Mouse (Mus musculus): ENCODE measurements around the gene Nosip.

Nosip gene

DNA sequence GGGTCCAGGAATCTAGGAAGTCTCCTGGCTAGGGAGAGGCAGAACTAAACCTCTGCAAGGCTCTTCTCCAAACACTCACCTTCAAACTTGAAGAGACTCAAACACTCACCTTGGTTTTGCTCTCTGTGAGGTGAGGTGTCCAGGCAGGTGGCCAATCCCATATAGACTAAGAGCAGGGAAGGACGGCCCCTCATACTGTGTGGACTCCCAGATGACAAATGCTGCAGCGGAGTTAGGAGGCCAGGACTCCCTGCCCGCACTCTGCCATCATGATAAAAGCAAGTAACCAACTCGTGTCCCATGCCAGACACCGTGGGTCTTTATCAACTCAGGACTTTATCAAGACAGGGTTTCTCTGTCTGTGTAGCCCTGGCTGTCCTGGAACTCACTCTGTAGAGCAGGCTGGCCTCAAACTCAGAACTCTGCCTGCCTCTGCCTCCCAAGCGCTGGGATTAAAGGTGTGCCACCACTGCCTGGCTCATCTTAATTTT is 1.6 kb upstream of the Nosip start:
- DNase-seq = no peak

DNA sequence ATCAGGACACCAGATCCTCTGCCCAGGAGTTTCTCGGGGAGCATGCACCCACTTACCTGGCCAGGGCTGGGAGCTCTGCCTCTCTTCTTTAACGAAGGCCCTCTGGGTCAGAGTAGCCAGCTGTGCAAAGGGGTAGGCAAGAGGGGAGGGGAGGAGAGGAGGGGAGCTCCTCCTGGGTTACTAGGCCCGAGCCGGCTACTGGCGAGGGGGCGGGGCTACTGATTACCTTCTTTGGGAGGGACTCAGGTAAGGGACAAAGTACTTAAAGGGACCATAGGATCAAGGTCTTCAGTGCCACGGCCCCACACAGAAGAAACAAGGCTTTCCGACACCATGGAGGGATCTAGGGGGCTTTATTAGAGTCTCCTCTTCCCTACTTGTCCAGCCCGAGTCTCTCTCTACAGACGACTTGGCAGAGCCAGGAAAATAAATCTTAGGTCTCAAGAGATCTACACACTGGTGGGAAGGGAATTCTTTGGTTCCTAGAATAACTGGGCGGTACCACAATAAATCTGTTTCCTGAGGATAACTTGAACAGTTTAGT is 625 bp upstream of the Nosip start:
- peak in 1 of 2 experiments; percentile 33 for DNase-seq

- DNase-seq = no peak
Measured at GRCm38 (mm10) chr7:45067190-45067999, 5.2 kb downstream of the Nosip start.

DNA sequence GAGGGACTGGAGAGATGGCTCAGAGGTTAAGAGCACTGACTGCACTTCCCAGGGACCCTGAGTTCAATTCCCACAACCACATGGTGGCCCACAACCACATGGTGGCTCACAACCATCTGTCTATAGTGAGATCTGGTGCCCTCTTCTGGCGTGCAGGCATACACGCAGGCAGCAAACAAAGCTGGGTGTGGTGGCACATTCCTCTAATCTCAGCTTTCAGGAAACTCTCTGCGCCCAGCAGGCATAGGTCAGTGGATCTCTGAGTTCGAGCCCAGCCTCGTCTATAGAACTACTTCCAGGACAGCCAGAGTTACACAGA is 5.7 kb downstream of the Nosip start:
- peak; percentile 66 to 68 for DNase-seq

DNA sequence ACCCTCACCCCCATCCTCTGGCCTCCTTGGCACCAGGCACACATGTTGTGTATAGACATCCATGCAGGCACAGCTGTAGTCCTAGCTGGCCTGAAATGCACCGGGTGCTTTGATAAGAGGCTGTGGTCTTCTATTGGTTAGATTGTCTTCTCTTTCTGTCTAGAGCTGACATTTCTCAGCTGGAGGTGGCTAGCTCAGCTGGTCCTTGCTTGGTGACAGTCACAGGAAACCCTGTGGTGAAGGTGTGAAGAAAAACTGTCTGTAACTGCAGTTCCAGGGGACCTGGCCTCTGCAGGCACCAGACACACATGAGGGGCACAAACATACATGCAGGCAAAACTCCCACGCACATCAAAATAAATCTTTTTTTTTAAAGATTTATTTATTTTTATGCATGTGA is 7.4 kb downstream of the Nosip start:
- no peak for DNase-seq

DNA sequence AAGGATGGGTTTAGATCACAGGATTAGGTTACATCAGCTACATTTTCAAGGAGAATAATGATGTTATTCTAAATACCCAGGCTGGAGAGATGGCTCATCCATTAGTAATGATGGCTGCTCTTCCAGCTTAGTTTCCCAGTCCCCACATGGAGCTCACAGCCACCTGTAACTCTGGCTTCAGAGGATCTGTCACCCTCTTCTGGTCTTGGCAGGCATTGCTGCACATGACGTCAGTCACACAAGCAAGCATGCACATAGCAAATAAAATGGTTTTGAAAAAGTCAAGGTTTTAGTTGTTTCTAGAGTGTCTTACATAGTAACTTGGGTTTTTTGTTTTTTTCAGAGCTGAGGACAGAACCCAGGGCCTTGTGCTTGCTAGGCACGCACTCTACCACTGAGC is 10.0 kb downstream of the Nosip start:
- no peak for DNase-seq

GRCm38 (mm10) chr7:45073171-45073707 is 11.0 kb downstream of the Nosip start:
- no peak for DNase-seq

DNA sequence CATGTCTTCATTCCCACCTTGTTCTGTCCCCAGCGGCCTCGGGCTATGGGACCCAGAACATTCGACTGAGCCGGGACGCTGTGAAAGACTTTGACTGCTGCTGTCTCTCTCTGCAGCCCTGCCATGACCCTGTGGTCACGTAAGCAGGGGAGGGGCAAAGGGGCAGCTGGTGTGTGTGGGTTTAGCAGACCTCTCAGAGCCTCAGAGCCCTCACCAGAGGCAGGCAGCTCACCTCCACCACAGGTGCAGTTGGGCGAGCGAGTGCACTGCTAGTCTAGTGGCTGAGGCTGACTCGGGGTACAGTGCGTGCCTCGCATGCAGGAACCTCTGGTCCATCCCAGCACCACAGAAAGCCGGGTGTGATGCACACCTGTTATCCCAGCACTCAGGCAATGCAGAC is 11.7 kb downstream of the Nosip start:
- no peak for DNase-seq

GRCm38 (mm10) chr7:45075405-45075804 is 13.2 kb downstream of the Nosip start:
- no peak for DNase-seq

DNA sequence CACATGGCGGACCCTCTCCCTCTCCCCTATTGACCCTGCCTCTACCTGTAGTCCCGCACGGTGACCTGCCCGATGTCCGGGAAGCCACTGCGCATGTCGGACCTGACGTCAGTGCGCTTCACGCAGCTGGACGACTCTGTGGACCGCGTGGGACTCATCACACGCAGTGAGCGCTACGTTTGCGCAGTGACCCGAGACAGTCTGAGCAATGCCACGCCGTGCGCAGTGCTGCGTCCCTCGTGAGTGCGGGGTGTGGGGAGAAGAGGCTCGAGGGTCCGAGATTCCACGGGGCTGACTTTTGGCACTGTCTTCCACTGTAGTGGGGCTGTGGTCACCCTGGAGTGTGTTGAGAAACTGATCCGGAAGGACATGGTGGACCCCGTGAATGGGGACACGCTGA is 14.3 kb downstream of the Nosip start:
- DNase-seq = no peak

DNA sequence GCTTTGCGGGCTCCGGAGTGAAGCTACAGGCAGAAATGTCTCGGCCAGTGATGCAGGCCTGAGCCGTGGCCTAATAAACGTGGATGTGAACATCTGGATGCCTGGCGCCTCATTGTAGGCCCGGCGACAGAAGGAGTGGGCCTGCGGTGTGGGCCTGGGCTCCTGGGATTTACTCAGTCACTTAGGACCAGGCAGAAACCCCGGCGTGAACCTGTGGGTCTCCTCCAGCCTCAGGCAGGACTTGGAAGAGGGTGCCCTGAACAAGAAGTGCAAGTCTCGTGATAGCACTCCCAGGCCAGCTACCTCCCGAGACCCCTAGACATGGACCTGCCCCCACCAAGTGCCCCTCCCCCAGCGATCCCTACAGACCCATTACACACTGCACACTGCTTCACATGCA is 15.1 kb downstream of the Nosip start:
- no peak for DNase-seq

GRCm38 (mm10) chr7:45077829-45078228 is 15.6 kb downstream of the Nosip start:
- DNase-seq = no peak

DNA sequence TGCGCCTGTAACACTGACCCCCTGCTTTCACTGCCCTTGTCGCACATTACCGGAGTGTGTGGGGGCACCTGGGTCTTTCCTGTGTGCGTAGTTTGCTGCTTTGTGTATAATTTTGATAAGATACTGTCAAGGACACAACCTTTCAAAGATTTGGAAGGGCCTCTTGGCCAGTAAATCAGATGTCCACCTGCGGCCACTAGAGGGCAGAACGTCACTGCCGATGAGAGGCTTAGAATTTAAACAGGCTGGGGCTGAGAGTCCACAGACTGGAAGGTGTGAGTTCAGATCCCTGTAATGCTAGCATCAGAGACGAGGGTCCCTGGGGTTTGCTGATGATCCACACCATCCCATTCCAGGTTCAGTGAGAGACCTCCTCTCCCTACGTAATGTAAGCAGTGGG is 16.3 kb downstream of the Nosip start:
- DNase-seq = peak; percentile 86 to 88

- DNase-seq = peak; percentile 96 to 98
Measured at GRCm38 (mm10) chr7:45079856-45080255, 17.6 kb downstream of the Nosip start.

DNA sequence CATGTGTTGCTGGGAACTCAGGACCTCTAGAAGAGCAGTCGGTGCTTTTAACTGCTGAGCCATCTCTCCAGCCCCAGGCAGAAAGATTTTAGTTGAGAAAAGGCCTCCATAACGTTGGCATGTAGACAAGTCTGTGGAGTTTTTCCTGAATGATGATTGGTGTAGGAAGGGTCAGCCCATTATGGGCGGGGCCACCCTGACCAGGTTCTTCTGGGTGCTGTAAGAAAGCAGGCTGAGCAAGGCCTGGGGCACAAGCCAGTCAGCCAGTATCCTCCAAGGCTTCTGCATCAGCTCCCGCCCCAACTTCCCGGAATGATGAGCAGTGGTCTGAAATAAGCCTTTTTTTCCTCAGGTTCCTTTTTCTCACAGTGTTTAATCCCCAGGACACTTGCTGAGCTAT is 18.8 kb downstream of the Nosip start:
- DNase-seq = no peak

DNA sequence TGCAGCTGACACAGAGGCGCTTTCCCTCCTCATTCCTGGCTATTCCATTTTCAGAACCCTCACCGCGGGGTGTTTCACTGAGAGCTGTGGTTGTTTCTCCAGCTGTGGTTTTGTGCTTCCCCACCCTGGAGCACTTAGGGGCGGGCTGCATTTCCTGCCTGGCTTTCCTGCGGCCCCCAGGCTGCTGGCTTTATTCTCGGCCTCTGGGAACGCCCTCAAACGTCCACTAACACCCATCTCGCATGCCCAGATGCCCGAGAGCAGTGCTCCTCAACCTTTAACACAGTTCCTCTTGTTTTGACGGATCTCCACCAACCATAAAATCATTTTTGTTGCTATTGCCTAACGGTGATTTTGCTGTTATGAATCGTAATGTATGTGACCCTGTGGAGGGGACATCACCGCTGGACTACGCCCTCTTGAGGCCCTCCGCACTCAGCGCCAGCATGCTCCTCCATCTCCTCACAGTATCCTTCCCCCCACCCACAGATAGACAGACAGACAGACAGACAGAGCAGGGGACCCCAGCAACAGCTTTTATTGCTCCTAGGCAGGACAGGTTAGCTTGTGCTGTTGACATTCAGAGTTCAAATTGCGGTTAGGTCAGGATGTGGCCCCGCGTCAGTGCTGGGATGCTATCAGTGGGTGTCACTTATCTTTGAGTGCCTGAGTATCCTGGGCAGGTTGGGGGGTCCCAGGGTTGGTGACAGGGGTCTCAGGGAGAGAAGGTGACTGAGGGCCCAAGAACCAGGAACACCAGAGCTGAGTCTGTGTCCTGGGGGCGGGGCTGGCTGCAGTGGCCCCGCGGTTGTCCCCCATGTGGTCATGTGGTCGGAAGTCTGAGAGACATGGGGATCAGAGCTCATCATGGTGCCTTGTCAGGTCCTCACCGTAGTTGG is 20.4 kb downstream of the Nosip start:
- no peak for DNase-seq

DNA sequence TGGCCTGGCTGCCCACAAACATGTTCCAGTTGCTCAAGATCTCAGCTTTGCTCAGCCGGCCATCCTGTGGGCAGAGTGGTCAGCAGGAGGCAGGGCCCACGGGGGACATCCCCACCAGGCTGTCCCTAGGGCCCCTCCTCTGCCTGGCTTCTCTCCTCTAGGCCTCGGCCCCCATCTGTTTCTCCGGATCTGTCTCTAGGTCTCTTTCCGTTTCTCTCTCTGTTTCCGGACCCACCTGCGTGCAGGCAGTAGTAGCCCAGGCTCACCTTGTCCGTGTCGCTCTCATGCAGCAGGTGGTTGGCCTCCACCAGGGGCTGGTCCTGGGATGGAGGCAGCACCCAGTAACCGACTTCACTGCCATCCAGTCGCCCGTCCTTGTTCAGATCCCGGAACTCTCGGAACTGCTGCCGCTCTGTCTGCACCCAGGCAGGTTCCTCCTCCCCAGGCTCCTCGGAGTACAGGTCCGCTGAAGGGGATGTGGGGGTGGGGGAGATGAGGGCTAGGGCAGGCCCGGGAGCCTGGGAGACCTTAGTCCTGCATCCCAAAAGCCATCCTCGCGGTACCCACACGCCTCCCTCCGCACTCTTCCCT is 21.2 kb downstream of the Nosip start:
- no peak for DNase-seq

DNA sequence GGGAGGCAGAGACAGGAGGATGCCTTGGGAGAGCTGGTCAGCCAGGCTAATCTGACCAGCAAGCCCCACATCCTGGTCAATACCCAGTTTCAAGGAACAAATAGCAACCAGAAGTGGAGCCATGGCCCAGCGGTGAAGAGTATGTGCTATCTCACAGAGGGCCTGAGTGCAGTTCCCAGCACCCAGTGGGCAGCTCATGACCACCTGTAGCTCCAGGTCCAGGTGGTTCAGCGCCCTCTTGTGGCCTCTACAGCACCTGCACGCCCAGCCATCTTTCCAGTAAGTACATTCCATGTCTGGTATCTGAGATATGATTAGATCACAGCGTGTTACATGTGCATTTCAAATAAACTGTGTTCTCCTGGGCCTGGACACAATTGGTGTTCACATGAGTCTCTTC is 23.9 kb downstream of the Nosip start:
- DNase-seq = no peak

GRCm38 (mm10) chr7:45088597-45088996 is 26.4 kb downstream of the Nosip start:
- no peak for DNase-seq

DNA sequence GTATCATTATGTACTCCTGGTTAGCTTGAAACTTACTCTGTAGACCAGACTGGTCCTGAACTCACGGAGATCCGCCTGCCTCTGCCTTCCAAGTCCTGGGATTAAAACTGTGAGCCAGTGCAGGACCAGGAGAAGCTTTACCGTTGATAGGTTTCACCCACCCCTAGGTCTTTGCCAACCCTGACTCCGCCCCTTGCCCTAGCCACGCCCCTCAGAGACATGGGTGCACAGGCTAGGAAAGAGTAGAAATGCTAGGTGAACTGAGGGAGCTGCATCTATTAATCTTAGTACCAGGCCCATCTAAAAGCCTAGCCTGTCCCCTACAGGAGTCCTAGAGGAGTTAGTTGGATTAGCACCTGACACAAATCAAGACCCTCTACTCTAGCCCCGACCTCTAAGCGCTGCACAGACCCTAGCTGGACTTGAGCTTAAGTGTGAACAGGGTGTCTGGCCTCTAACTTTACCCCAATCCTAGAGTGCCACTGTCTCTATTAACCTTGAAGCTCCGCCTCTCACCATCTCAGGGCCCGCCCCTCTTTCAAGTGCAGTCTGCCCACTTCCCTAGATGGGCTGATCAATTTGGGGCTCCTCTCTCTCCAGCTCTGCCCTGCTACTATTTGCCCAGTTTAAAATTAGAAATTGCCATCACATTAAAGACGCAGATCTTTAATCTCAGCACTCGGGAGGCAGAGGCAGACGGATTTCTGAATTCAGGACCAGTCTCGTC is 28.2 kb downstream of the Nosip start:
- no peak for DNase-seq

DNA sequence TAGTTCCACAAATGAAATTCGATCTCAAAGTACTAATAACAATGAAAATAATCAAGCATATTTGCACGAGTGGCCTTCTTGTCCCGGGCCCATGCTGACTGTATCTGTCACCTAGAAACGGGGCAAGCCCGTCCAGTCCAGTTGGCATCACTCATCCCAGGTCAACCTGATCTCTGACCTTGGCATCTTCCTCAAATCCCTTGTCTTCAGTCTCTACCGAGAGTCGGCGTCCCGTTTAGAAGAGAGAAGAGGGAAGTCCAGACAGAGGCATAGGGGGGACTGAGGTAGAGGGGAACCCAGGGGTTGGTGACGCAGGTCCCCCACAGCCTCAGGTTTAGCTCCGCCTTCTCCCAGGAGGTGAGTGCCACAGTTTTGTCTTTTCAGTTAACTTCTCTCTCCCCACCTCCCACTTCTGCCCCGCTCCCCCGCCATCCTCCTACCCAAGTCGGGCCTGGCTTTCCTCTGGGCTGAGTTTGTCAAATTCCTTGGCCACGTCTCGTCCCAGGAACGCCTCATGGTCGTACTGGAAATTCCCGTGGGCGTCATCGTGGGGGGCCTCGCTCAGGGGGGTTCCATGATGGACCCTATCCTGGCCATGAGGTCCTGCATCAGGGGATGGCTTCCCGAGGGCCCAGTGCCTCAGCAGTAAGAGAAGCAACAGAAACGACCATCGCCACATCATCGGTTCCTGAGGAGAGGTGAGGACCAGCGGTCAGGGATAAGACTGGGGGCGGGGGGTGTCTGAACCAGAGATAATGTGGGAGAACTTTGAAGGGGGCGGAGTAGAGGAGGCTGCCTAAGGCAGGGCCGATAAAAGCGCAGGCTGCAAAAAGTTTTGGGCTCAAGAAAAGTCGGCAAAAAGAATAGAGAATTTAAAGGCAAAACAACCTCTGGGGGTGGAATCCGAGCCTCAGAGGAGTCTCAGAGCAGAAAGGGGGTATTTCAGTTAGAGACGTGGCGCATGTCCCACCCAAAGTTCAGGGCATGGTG is 29.1 kb downstream of the Nosip start:
- peak; percentile 48 to 51 for DNase-seq
